ENCODE assay signal across 14 mouse cellular contexts in the genomic region with DNA sequence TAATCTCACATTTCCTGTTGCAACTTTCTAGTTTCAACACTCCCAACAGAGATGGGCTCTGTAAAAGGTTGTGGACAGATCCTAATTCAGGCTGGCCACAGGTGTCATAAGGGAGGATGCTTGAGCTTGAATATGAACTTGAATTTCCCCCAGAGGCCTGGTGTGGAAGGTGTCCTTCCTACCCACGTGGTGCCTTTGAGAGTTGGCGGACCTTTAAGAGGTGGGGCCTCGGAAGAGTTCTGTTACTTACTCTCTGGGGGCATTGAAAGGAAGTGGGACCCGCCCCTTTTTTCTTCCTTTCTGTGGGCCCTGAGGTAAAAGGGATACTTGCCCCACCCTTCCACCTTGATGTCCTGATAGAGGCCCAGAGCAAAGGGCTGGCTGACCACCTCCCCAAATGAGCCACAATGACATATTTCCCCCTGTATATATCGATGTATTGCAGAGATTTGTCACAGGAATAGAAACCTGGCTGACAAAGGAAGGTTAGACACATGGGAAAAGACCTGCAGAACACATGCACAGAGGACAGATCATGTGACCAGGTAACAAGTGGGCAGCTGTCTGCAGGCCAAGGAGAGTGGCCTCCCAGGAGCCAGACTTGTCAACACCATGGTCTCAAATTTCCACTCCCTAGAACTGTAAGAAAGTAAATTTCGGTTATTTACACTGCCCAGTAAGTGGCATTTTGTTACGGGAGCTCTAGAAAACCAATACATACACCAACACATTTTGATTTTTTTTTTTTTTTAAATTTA.
DNase-seq lines count a peak whose midpoint lies in the region; ATAC-seq lines count a peak whose summit lies in the region.
"Had no signal": no experiment of that assay in that cellular context is flagged by ENCODE, and none has a peak within 500 bp of the region (broad histone marks: within the 10 kb centered on the region; RNA-seq: fewer than 3 reads in every experiment).

No protein-coding gene starts in this region.

- H3K9ac ChIP-seq in heart, embryonic 12.5 days, result no peak overlapping the region
- H3K9ac ChIP-seq in midbrain, embryonic 11.5 days (ENCODE audit: low read length), result no peak overlapping the region
- no peak overlapping the region for H3K9ac ChIP-seq in neural tube, embryonic 15.5 days (replicated peaks)
- H3K9ac ChIP-seq in midbrain, embryonic 16.5 days (ENCODE audit: low read depth, low read length), result no peak overlapping the region

- 55% methylated on average over 7 of the region's 7 CpGs for WGBS in heart, embryonic 12.5 days
- 69% methylated on average over 7 of the region's 7 CpGs for WGBS in midbrain, embryonic 11.5 days
- WGBS in midbrain, embryonic 10.5 days, result 73% methylated on average over 7 of the region's 7 CpGs
- WGBS in neural tube, embryonic 15.5 days, result 63% methylated on average over 7 of the region's 7 CpGs
- WGBS in midbrain, embryonic 16.5 days, result 77% methylated on average over 7 of the region's 7 CpGs

- no peaks in the 10 kb centered on the region for H3K9me3 ChIP-seq in heart, embryonic 12.5 days (replicated peaks)
- no peaks in the 10 kb centered on the region for H3K9me3 ChIP-seq in midbrain, embryonic 11.5 days (ENCODE audit: control insufficient read depth, low read length)
- no peaks in the 10 kb centered on the region for H3K9me3 ChIP-seq in midbrain, embryonic 10.5 days (replicated peaks)
- H3K9me3 ChIP-seq in neural tube, embryonic 15.5 days (replicated peaks), result no peaks in the 10 kb centered on the region
- no peaks in the 10 kb centered on the region for H3K9me3 ChIP-seq in midbrain, embryonic 16.5 days (replicated peaks; ENCODE audit: control insufficient read depth, low read length, poor library complexity, severe bottlenecking)

- H3K27ac ChIP-seq in heart, embryonic 12.5 days (ENCODE audit: poor library complexity, severe bottlenecking), result peak overlapping the region; percentile 72
- H3K27ac ChIP-seq in midbrain, embryonic 11.5 days (ENCODE audit: low read depth, low read length), result no peak overlapping the region
- H3K27ac ChIP-seq in midbrain, embryonic 10.5 days (replicated peaks), result no peak overlapping the region
- no peak overlapping the region for H3K27ac ChIP-seq in neural tube, embryonic 15.5 days (replicated peaks)
- H3K27ac ChIP-seq in midbrain, embryonic 16.5 days (ENCODE audit: low read length), result no peak overlapping the region
- H3K27ac ChIP-seq: kidney, postnatal 0 days; macrophage had no signal

- H3K4me1 ChIP-seq in heart, embryonic 12.5 days (replicated peaks), result peaks cover 41% of the 10 kb centered on the region
- H3K4me1 ChIP-seq in midbrain, embryonic 11.5 days (ENCODE audit: control insufficient read depth, insufficient read depth, low read length), result no peaks in the 10 kb centered on the region
- H3K4me1 ChIP-seq in midbrain, embryonic 10.5 days, result peaks cover 17% of the 10 kb centered on the region
- H3K4me1 ChIP-seq in neural tube, embryonic 15.5 days, result no peaks in the 10 kb centered on the region; the same call in 1 of the 2 replicates
- H3K4me1 ChIP-seq in midbrain, embryonic 16.5 days (ENCODE audit: control insufficient read depth, insufficient read depth, low read length), result peaks cover 2% of the 10 kb centered on the region; the same call in 1 of the 2 replicates

- H3K36me3 ChIP-seq in heart, embryonic 12.5 days, result no peaks in the 10 kb centered on the region
- no peaks in the 10 kb centered on the region for H3K36me3 ChIP-seq in midbrain, embryonic 11.5 days (ENCODE audit: control insufficient read depth, insufficient read depth, low read length)
- H3K36me3 ChIP-seq in midbrain, embryonic 10.5 days, result no peaks in the 10 kb centered on the region
- no peaks in the 10 kb centered on the region for H3K36me3 ChIP-seq in neural tube, embryonic 15.5 days
- H3K36me3 ChIP-seq in midbrain, embryonic 16.5 days (ENCODE audit: control insufficient read depth, insufficient read depth, low read length), result no peaks in the 10 kb centered on the region

- no peaks in the 10 kb centered on the region for H3K27me3 ChIP-seq in heart, embryonic 12.5 days (replicated peaks)
- no peaks in the 10 kb centered on the region for H3K27me3 ChIP-seq in midbrain, embryonic 11.5 days (ENCODE audit: control insufficient read depth, insufficient read depth, low read length)
- no peaks in the 10 kb centered on the region for H3K27me3 ChIP-seq in midbrain, embryonic 10.5 days (ENCODE audit: low read depth, poor library complexity, severe bottlenecking)
- no peaks in the 10 kb centered on the region for H3K27me3 ChIP-seq in neural tube, embryonic 15.5 days (replicated peaks)
- H3K27me3 ChIP-seq in midbrain, embryonic 16.5 days (ENCODE audit: control insufficient read depth, insufficient read depth, low read depth, low read length), result no peaks in the 10 kb centered on the region

- DNase-seq in heart, adult 8-10 months (ENCODE audit: low spot score), result no peak
- DNase-seq in midbrain, embryonic 11.5 days (ENCODE audit: low spot score, missing footprints), result peak; percentile 45
- DNase-seq in midbrain, embryonic 10.5 days (ENCODE audit: low spot score), result no peak
- peak; percentile 48 for DNase-seq in naive thymus-derived CD4-positive, alpha-beta T cell, adult 2 months (ENCODE audit: low read depth)
- DNase-seq: cerebellum, adult 8-10 months; embryo, embryonic 11 days; left cerebral cortex, postnatal 4 days; thymus, adult 2 months had no signal

- no peak for ATAC-seq in heart, embryonic 12.5 days (ENCODE audit: insufficient number of reproducible peaks, low FRiP score)
- ATAC-seq in midbrain, embryonic 11.5 days (ENCODE audit: low FRiP score), result no peak
- ATAC-seq in granulocyte monocyte progenitor cell, adult 5-6 weeks (replicated peaks; ENCODE audit: poor library complexity, severe bottlenecking), result peak; percentile 17; the same call in 1 of the 2 replicates
- ATAC-seq in neural tube, embryonic 15.5 days (ENCODE audit: low FRiP score), result no peak
- ATAC-seq in midbrain, embryonic 16.5 days, result no peak

- H3K4me3 ChIP-seq in heart, embryonic 12.5 days, result no peak overlapping the region
- no peak overlapping the region for H3K4me3 ChIP-seq in midbrain, embryonic 11.5 days (ENCODE audit: low read depth, low read length)
- H3K4me3 ChIP-seq in midbrain, embryonic 10.5 days, result no peak overlapping the region
- H3K4me3 ChIP-seq in neural tube, embryonic 15.5 days (replicated peaks), result no peak overlapping the region
- no peak overlapping the region for H3K4me3 ChIP-seq in midbrain, embryonic 16.5 days (ENCODE audit: low read depth, low read length)

- H3K4me2 ChIP-seq in heart, embryonic 12.5 days, result no peak overlapping the region
- no peak overlapping the region for H3K4me2 ChIP-seq in midbrain, embryonic 11.5 days
- H3K4me2 ChIP-seq in neural tube, embryonic 15.5 days, result no peak overlapping the region
- H3K4me2 ChIP-seq in midbrain, embryonic 16.5 days (ENCODE audit: low read length), result no peak overlapping the region

Comparison
In these comparisons a context has a peak if more than half of its experiments do, and no peak if none do; other contexts are left out.
1. DNase-seq: peak in midbrain, embryonic 11.5 days (single experiment) and naive thymus-derived CD4-positive, alpha-beta T cell, adult 2 months (single experiment); none in heart, adult 8-10 months (single experiment) and midbrain, embryonic 10.5 days (single experiment).